Mouse (Mus musculus) macrophage (primary cell): ENCODE measurements around the gene Eef1a1. TPM values are rescaled to one million over a fixed set of nuclear protein-coding genes. Genes with fewer than 3 reads are reported as not detected.

Experiments used
- H3K27ac ChIP-seq: fragments of 350-480 bp; formaldehyde crosslinking; 2 replicates; pipeline ENCODE4 v1.9.0; 2021
- H3K36me3 ChIP-seq: fragments of 350-480 bp; formaldehyde crosslinking; 2 replicates; pipeline ENCODE4 v1.9.0; 2021; ENCODE audit errors: inconsistent target
- H3K4me3 ChIP-seq: fragments of 350-480 bp; formaldehyde crosslinking; 2 replicates; pipeline ENCODE4 v1.9.0; 2021; ENCODE audit errors: inconsistent target
- H3K79me2 ChIP-seq: fragments of 350-480 bp; formaldehyde crosslinking; 2 replicates; pipeline ENCODE4 v1.9.0; 2021; ENCODE audit errors: inconsistent target
- WGBS: methylation state at CpG from one replicate; pipeline ENCODE4 v1.1.7; 2026; ENCODE audit warnings: inconsistent platforms; ENCODE audit not compliant: missing documents; 5-methylcytosine and 5-hydroxymethylcytosine counted together
- polyA plus RNA-seq: library from polyadenylated mRNA; stranded (reverse); fragments of 250-400 nt; gene quantifications from 3 replicates; pipeline ENCODE4 v1.2.4, GENCODE M21; 2018; ENCODE audit warnings: inconsistent platforms

The Eef1a1 gene
- polyA plus RNA-seq, 1 experiment from 2014 or later, result 6,779 TPM

DNA sequence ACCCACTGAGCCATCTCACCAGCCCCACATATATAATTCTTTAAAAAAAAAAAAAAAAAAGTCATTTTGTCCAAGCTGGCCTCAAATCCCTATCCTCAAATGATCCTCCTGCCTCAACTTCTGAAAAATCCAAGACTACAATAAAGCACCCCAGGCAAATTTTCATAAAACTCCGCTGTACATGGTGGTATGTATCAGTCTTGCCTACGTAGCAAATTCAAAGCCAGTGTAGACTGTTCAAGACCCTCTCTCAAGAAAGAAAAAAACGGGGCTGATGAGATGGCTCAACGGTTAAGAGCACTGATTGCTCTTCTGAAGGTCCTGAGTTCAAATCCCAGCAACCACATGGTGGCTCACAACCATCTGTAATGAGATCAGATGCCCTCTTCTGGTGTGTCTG is 13.1 kb downstream of the Eef1a1 start:
- 84% methylated on average over 4 of the region's 4 CpGs for WGBS
- H3K79me2 ChIP-seq, result peaks cover 16% of the 10 kb centered on the region
- no peak overlapping the region for H3K27ac ChIP-seq
- H3K36me3 ChIP-seq, result peaks cover 38% of the 10 kb centered on the region
- no peak overlapping the region for H3K4me3 ChIP-seq

- Histone ChIP-seq H3K4me3 (no peak overlapping the region), H3K36me3 (peaks cover 43% of the 10 kb centered on the region), H3K27ac (no peak overlapping the region), H3K79me2 (peaks cover 11% of the 10 kb centered on the region)
- WGBS, result 94% methylated on average over 2 of the region's 2 CpGs
Measured at GRCm38 (mm10) chr9:78475383-78475780, 13.6 kb downstream of the Eef1a1 start.

- no peak overlapping the region for H3K27ac ChIP-seq
- no peak overlapping the region for H3K4me3 ChIP-seq
- 84% methylated on average over 5 of the region's 5 CpGs for WGBS
- peaks cover 7% of the 10 kb centered on the region for H3K79me2 ChIP-seq
- peaks cover 46% of the 10 kb centered on the region for H3K36me3 ChIP-seq
Measured at GRCm38 (mm10) chr9:78474771-78475382, 14.1 kb downstream of the Eef1a1 start.

DNA sequence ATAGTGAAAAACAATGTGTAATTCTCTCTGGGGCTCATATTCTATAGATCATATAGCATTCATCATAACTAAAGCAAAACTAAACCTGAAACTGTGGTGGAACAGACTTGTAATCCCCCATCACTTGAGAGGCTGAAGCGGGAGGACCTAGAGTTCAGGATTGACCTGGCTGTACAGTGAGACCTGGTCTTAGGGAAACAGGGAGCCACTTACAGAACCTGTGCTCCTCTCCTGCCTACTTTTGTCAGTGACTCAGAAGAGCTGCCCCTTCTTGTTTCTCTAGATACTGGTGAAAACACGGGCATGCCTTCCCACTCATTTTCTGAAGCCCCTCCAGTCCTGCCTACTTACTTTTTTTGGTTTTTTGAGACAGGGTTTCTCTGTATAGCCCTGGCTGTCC is 14.7 kb downstream of the Eef1a1 start:
- WGBS, result 79% methylated on average over 2 of the region's 2 CpGs
- Histone ChIP-seq H3K4me3 (no peak overlapping the region), H3K79me2 (peaks cover 3% of the 10 kb centered on the region; the same call in 1 of the 2 replicates), H3K36me3 (peaks cover 43% of the 10 kb centered on the region), H3K27ac (no peak overlapping the region)

DNA sequence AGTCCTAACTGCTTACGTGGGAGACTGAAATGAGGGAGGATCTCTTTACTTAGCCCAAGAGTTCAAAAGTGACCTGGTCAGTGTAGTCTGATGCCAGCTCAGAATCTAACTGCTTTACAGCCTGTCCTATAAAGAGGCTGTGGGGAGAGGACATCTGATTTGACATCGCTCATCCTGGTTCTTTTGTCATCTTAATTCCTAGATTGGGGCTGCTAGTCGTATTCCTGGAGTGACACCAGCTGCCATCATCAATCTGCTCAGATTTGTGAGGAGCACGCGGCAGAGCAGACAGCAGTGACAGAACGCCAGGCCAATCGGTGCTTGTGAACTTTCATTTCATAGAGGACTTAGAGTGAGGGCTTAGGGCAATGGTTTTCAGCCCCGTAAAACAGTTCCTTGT is 15.4 kb downstream of the Eef1a1 start:
- Histone ChIP-seq H3K27ac (no peak overlapping the region), H3K36me3 (peaks cover 48% of the 10 kb centered on the region), H3K79me2 (no peaks in the 10 kb centered on the region), H3K4me3 (no peak overlapping the region)
- WGBS, result 95% methylated on average over 8 of the region's 8 CpGs

DNA sequence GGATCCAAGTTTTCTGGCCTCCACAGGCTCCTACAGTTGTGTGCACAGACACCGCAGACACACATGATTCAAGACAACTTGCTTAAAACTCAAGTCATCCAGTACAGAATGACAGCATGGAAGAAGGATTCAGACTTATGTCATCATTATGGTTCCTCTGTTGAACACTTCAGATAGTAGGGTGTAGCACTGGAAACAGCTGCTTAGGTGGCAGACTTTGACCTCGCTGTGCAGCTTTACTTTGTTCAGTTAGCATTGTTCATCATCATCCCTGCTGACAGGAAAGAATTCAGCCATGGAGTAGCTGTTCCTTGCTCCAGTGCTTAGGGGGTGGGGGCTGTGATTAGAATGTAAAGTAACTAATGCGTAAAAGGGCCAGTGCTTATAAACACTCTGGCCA is 23.2 kb downstream of the Eef1a1 start:
- Histone ChIP-seq H3K27ac (no peak overlapping the region), H3K4me3 (no peak overlapping the region), H3K36me3 (peaks cover 50% of the 10 kb centered on the region), H3K79me2 (peaks cover 3% of the 10 kb centered on the region; the same call in 1 of the 2 replicates)
- WGBS, result 100% methylated on average over 3 of the region's 3 CpGs

DNA sequence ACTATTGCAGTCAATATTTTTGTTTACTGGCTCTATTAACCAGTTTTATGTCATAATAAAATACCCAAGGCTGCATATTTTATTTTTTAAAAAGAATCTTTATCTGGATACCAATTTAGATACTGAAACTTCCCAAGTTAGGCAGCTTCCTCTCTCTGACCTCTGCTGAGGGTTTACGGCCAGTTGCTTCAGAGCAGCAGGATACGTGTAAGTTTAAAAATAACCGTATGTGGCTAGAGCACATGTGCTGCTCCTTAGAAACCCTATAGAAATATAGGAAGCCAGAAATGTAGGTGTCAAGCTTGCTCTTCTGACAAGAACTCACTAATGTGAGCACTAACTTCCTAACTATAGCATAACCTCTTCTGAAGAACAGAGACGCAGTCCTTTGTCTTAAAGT is 25.6 kb downstream of the Eef1a1 start:
- H3K4me3 ChIP-seq, result no peak overlapping the region
- H3K79me2 ChIP-seq, result peaks cover 3% of the 10 kb centered on the region; the same call in 1 of the 2 replicates
- H3K27ac ChIP-seq, result peak overlapping the region; percentile 85
- 17% methylated on average over 4 of the region's 4 CpGs for WGBS
- peaks cover 55% of the 10 kb centered on the region for H3K36me3 ChIP-seq

DNA sequence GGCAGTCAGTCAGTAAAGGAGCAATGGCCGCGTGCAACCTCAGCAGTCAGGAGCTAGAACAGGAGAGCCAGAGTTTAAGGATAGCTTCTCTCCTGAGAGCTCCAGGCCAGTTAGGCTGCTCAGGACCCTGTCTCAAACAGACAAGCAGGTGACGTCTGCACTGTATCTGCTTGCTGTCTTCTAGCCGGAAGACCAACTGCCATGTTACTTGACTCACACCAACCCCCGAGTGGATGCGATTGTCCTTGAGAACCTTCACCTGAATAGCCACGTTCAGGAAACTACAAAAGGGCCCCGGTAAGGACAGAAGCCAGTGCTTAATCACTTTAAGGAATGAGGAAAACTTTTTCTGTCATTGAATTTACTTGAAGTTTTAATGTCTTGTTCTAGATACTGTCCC is 31.9 kb downstream of the Eef1a1 start:
- H3K27ac ChIP-seq, result no peak overlapping the region
- WGBS, result 95% methylated on average over 8 of the region's 8 CpGs
- H3K4me3 ChIP-seq, result no peak overlapping the region
- H3K36me3 ChIP-seq, result peaks cover 72% of the 10 kb centered on the region
- peaks cover 46% of the 10 kb centered on the region for H3K79me2 ChIP-seq

- Histone ChIP-seq H3K79me2 (peaks cover 67% of the 10 kb centered on the region), H3K36me3 (peaks cover 24% of the 10 kb centered on the region), H3K4me3 (no peak overlapping the region), H3K27ac (peak overlapping the region; percentile 80)
- WGBS, result 3% methylated on average over 4 of the region's 4 CpGs
Measured at GRCm38 (mm10) chr9:78451382-78451781, 37.6 kb downstream of the Eef1a1 start.

- 73% methylated on average over 5 of the region's 5 CpGs for WGBS
- Histone ChIP-seq H3K36me3 (peaks cover 21% of the 10 kb centered on the region), H3K27ac (peak overlapping the region; percentile 80), H3K79me2 (peaks cover 58% of the 10 kb centered on the region), H3K4me3 (no peak overlapping the region)
Measured at GRCm38 (mm10) chr9:78450404-78450803, 38.5 kb downstream of the Eef1a1 start.

DNA sequence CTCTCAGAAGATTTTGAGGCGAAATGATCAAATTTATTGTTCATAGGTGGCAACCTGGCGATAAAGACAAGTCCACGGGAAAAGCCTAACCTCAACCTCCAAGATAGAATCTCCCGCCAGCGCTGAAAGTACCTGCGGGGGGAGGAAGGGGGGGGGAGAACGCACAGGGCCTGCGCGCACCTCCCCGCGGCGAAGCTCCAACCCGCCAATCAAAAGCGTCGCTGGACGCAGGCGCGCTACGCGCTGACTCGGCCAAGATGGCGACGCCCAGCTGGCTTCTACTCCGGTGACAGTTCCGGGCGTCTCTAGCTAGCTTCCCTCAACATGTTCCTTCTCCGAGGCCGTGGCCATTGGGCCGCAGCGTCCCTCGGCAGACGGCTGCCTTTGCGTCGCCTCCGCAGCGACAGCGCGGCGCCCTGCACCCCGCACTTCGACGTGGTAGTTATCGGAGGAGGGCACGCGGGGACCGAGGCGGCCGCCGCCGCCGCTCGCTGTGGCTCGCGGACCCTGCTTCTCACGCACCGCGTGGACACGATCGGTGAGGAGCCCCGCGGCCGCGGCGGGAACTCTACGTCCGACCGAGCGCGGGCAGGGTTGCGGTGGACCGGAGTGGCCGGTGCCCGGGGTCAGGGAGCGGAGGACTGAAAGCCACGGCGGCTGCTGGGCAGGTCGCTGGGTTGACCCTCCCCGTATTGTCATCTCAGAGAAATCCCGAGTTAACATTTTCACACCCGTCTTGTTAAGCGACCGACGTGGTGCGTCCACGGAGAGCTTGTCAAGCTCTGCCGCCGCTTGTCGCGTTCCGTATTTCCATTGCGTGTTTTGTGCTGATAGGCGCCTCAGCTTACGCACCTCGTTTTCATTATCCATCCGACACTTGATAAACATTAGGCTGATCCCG is 40.7 kb downstream of the Eef1a1 start, which contains the start of the genes Mto1 and Gm17324:
Gene Mto1 (plus strand): TSS at position 236 of the 901 bp plus-strand sequence.
Gene Gm17324 (minus strand): TSS at position 814 of the 901 bp plus-strand sequence.
- peaks cover 8% of the 10 kb centered on the region for H3K36me3 ChIP-seq
- peak within 1 kb of the TSS; percentile 33 for H3K27ac ChIP-seq
- H3K79me2 ChIP-seq, result peaks cover 36% of the 10 kb centered on the region
- peak within 1 kb of the TSS; percentile 65 for H3K4me3 ChIP-seq
- WGBS, result under 1% methylated on average over 89 of the region's 96 CpGs

DNA sequence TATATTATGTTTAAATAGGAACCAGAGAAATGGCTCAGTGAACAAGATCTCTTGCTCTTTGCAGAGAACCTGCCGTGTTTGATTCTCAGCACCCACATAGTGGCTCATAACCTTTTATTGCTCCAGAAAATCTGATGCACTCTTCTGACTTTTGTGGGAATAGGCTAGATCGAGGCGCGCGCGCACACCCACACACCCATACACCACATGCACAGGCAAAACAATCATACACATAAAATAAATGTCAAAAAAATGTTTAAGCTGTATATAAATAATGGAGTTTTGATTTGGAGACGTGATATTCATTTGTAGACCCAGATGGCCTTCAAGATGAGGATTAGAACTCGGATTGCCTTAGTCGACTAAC is 41.4 kb downstream of the Eef1a1 start:
- Histone ChIP-seq H3K79me2 (peaks cover 29% of the 10 kb centered on the region), H3K4me3 (peak overlapping the region; percentile 65), H3K36me3 (0 out of 2 replicates have a peak, but pooled peaks cover 1% of the 10 kb centered on the region), H3K27ac (no peak overlapping the region)
- WGBS, result 50% methylated on average over 9 of the region's 9 CpGs

- Histone ChIP-seq H3K4me3 (peak within 1 kb of the TSS; percentile 87), H3K36me3 (no peaks in the 10 kb centered on the region), H3K27ac (peak within 1 kb of the TSS; percentile 61), H3K79me2 (peaks cover 47% of the 10 kb centered on the region)
- 1% methylated on average over 81 of the region's 81 CpGs for WGBS
Measured at GRCm38 (mm10) chr9:78442579-78443392, 46.2 kb downstream of the Eef1a1 start, which contains the start of gene Cgas. Gene Cgas, minus strand, starts transcription at chr9:78443237.

GRCm38 (mm10) chr9:78442237-78442578 is 46.7 kb downstream of the Eef1a1 start:
- Histone ChIP-seq H3K36me3 (no peaks in the 10 kb centered on the region), H3K27ac (peak overlapping the region; percentile 61), H3K79me2 (peaks cover 53% of the 10 kb centered on the region), H3K4me3 (peak overlapping the region; percentile 87)
- 0% methylated on average over 9 of the region's 9 CpGs for WGBS
